Mouse (Mus musculus): ENCODE results near the gene Gdpd5. TPM values are rescaled to one million over a fixed set of nuclear protein-coding genes. Genes with fewer than 3 reads are reported as not detected.

Gene Gdpd5
- polyA plus RNA-seq, 1 experiment from 2014 or later = 24.9 TPM

DNA sequence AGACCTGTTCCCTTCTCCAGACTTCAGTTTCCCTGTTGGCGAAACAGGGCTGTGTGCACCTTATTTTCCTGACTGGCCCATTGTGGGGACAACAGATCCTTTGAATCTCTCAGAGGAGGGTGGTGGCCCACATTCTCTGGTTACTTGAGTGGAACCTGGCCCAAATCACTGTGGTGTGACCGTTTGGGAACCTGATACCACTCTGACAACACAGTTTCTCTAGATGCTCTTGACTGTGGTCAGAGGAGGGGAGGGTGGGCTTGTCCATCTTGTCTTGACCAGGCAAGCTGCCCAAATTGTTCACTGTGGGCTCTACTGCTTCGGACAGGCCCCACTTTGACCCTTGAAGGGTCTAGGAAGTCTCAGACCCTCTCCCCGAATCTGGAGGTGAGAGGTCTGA, 72.8 kb downstream of the Gdpd5 start:
- peaks cover 8 to 9% of the 10 kb centered on the region in 2 experiments for H3K4me1 ChIP-seq (ENCODE audit: control insufficient read depth in 2 of 2, insufficient read depth in 2 of 2, low read length in 2 of 2)
- H3K4me2 ChIP-seq (ENCODE audit: low read length) = no peak overlapping the region
- H3K9me3 ChIP-seq (ENCODE audit: control insufficient read depth, low read length) = no peaks in the 10 kb centered on the region
- WGBS = 80% methylated on average over 4 of the region's 4 CpGs
- H3K27me3 ChIP-seq (ENCODE audit: control insufficient read depth, insufficient read depth, low read length) = no peaks in the 10 kb centered on the region
- no peak overlapping the region for H3K9ac ChIP-seq (ENCODE audit: low read length)
- no peak overlapping the region for H3K27ac ChIP-seq (replicated peaks in 1 of 2; ENCODE audit: control insufficient read depth in 1 of 2, insufficient read depth in 1 of 2, low read depth in 2 of 2, low read length in 2 of 2)
- no peak for ATAC-seq (ENCODE audit: insufficient number of reproducible peaks, insufficient read depth, low FRiP score, low read depth)
- H3K36me3 ChIP-seq (ENCODE audit: control insufficient read depth, insufficient read depth, low read length) = peaks cover 31% of the 10 kb centered on the region
- no peak overlapping the region for H3K4me3 ChIP-seq (ENCODE audit: control insufficient read depth in 1 of 2, insufficient read depth in 1 of 2, low read depth in 1 of 2, low read length in 2 of 2)

DNA sequence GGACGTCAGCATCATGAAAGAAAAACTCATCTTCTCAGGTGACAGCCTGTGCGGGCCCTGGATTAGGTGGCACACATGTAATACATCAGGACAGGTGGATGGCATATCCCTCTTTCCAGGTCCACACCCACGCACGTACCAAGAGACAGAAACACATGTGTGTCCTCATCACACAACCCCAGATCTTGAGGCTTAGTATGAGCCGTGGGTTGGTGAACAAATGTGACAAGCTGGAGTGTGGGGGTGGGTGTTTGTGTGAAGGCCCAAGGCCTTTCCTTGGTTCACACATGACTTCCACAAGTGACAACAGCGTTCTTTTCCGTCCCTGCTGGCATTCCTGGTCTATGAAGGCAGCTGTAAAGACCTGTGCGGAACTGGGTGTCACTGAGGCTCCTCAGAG, 77.6 kb downstream of the Gdpd5 start:
- Histone ChIP-seq H3K36me3 (ENCODE audit: control insufficient read depth, insufficient read depth, low read length) (peaks cover 53% of the 10 kb centered on the region), H3K9ac (ENCODE audit: low read length) (no peak overlapping the region), H3K4me3 (ENCODE audit: control insufficient read depth in 1 of 2, insufficient read depth in 1 of 2, low read depth in 1 of 2, low read length in 2 of 2) (no peak overlapping the region), H3K9me3 (ENCODE audit: control insufficient read depth, low read length) (0 out of 2 replicates have a peak, but pooled peaks cover 2% of the 10 kb centered on the region), H3K27me3 (ENCODE audit: control insufficient read depth, insufficient read depth, low read length) (no peaks in the 10 kb centered on the region), H3K4me2 (ENCODE audit: low read length) (no peak overlapping the region), H3K4me1 (ENCODE audit: control insufficient read depth in 2 of 2, insufficient read depth in 2 of 2, low read length in 2 of 2) (no peaks in the 10 kb centered on the region), H3K27ac (replicated peaks in 1 of 2; ENCODE audit: control insufficient read depth in 1 of 2, insufficient read depth in 1 of 2, low read depth in 2 of 2, low read length in 2 of 2) (no peak overlapping the region)
- ATAC-seq (ENCODE audit: insufficient number of reproducible peaks, insufficient read depth, low FRiP score, low read depth) = no peak
- 86% methylated on average over 8 of the region's 8 CpGs for WGBS

DNA sequence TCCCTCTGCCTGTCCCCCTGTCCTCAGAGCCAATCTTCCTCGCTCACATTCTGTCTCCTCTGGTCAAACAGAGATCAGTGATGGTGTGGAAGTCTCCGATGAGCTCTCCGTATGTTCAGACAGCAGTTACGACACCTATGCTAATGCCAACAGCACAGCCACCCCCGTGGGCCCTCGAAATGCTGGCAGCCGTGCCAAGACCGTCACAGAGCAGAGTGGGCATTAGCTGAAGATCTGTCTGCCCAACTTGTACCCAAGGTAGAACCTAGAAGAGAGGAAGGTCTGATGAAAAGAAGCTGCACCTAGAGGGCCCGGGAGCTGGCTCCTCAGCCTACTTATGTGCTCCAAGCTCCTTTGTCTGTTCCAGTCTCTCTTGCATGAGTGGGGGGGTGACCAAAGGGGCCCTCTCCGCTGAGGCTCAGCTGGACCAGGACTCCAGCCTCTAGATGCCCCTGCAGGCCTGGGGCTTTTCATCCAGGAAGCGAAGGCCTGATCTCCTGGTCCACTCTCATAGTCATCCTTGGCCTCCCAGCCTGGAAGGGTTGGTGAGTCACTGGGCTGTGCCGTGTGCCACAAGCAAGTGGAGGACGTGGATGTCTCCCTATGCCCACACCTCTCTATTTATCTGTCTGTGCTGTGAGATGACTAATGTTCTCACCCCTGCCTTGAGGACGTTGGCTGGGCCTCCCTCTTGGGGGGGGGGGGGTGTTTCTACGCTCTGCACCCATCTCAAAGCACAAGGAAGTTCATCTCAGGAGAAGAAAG, 78.9 kb downstream of the Gdpd5 start:
- 86% methylated on average over 15 of the region's 15 CpGs for WGBS
- peaks cover 45% of the 10 kb centered on the region for H3K36me3 ChIP-seq (ENCODE audit: control insufficient read depth, insufficient read depth, low read length)
- no peak overlapping the region for H3K9ac ChIP-seq (ENCODE audit: low read length)
- no peak overlapping the region for H3K4me3 ChIP-seq (ENCODE audit: control insufficient read depth in 1 of 2, insufficient read depth in 1 of 2, low read depth in 1 of 2, low read length in 2 of 2)
- H3K9me3 ChIP-seq (ENCODE audit: control insufficient read depth, low read length) = 0 out of 2 replicates have a peak, but pooled peaks cover 2% of the 10 kb centered on the region
- no peaks in the 10 kb centered on the region for H3K4me1 ChIP-seq (ENCODE audit: control insufficient read depth in 2 of 2, insufficient read depth in 2 of 2, low read length in 2 of 2)
- no peak for ATAC-seq (ENCODE audit: insufficient number of reproducible peaks, insufficient read depth, low FRiP score, low read depth)
- H3K27ac ChIP-seq (replicated peaks in 1 of 2; ENCODE audit: control insufficient read depth in 1 of 2, insufficient read depth in 1 of 2, low read depth in 2 of 2, low read length in 2 of 2) = no peak overlapping the region
- H3K4me2 ChIP-seq (ENCODE audit: low read length) = no peak overlapping the region
- H3K27me3 ChIP-seq (ENCODE audit: control insufficient read depth, insufficient read depth, low read length) = no peaks in the 10 kb centered on the region

DNA sequence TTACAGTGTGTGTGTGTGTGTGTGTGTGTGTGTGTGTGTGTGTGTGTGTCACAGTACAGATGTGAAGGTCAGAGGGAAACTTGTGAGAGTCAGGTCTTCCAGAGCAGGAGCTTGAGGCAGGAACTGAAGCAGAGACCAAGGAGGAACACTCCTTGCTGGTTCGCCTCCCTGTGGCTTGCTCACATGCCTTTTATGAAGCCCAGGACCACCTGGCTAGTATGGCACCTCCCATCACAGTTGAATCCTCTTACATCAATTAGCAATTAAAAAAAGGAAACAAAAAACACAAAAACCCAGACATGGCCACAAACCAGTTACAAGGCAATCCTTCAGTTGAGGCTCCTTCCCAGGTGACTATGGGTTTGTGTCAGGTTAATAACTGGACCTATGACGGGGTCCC, 81.9 kb downstream of the Gdpd5 start:
- no peak overlapping the region for H3K4me2 ChIP-seq (ENCODE audit: low read length)
- H3K27ac ChIP-seq (replicated peaks in 1 of 2; ENCODE audit: control insufficient read depth in 1 of 2, insufficient read depth in 1 of 2, low read depth in 2 of 2, low read length in 2 of 2) = no peak overlapping the region
- H3K36me3 ChIP-seq (ENCODE audit: control insufficient read depth, insufficient read depth, low read length) = peaks cover 38% of the 10 kb centered on the region
- no peak overlapping the region for H3K9ac ChIP-seq (ENCODE audit: low read length)
- no peak for ATAC-seq (ENCODE audit: insufficient number of reproducible peaks, insufficient read depth, low FRiP score, low read depth)
- 0 out of 2 replicates have a peak, but pooled peaks cover 2% of the 10 kb centered on the region for H3K9me3 ChIP-seq (ENCODE audit: control insufficient read depth, low read length)
- H3K4me3 ChIP-seq (ENCODE audit: control insufficient read depth in 1 of 2, insufficient read depth in 1 of 2, low read depth in 1 of 2, low read length in 2 of 2) = no peak overlapping the region
- WGBS = 77% methylated on average over 2 of the region's 2 CpGs
- no peaks in the 10 kb centered on the region for H3K27me3 ChIP-seq (ENCODE audit: control insufficient read depth, insufficient read depth, low read length)
- H3K4me1 ChIP-seq (ENCODE audit: control insufficient read depth in 2 of 2, insufficient read depth in 2 of 2, low read length in 2 of 2) = peaks cover 16 to 20% of the 10 kb centered on the region in 2 experiments

DNA sequence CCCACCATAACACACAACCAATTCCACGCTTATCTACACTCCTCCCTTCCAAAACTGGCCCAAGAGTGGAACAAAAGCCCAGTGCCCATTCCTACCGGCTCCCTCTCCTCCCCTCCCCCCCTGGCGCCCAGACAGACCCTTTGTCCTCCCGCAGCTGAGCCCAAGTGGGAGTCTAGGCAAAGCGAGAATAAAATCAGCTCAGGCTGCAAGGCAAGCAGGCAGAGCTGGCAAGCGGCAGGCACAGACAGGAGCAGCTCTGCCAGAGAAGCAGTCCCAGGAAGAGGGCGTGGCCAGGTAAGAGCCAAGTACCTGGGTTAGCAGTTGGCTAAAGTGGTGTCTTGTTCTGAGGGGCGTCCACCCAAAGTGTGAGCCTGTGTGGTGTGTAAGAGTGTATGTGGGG, 84.6 kb downstream of the Gdpd5 start, which contains the start of gene Klhl35:
Gene Klhl35 (plus strand): TSS at position 194 of the 400 bp plus-strand sequence.
- Histone ChIP-seq H3K4me1 (ENCODE audit: control insufficient read depth in 2 of 2, insufficient read depth in 2 of 2, low read length in 2 of 2) (peaks cover 18 to 29% of the 10 kb centered on the region in 2 experiments), H3K9ac (ENCODE audit: low read length) (peak within 1 kb of the TSS; percentile 16; the same call in 1 of the 2 replicates), H3K36me3 (ENCODE audit: control insufficient read depth, insufficient read depth, low read length) (peaks cover 11% of the 10 kb centered on the region), H3K9me3 (ENCODE audit: control insufficient read depth, low read length) (0 out of 2 replicates have a peak, but pooled peaks cover 2% of the 10 kb centered on the region), H3K4me2 (ENCODE audit: low read length) (peak within 1 kb of the TSS; percentile 24), H3K4me3 (ENCODE audit: control insufficient read depth in 1 of 2, insufficient read depth in 1 of 2, low read depth in 1 of 2, low read length in 2 of 2) (no peak within 1 kb of the TSS), H3K27ac (replicated peaks in 1 of 2; ENCODE audit: control insufficient read depth in 1 of 2, insufficient read depth in 1 of 2, low read depth in 2 of 2, low read length in 2 of 2) (peak within 1 kb of the TSS in 1 of 2 experiments; percentile 24; a peak in 1 of 4 replicates), H3K27me3 (ENCODE audit: control insufficient read depth, insufficient read depth, low read length) (no peaks in the 10 kb centered on the region)
- 23% methylated on average over 8 of the region's 8 CpGs for WGBS
- no peak for ATAC-seq (ENCODE audit: insufficient number of reproducible peaks, insufficient read depth, low FRiP score, low read depth)

DNA sequence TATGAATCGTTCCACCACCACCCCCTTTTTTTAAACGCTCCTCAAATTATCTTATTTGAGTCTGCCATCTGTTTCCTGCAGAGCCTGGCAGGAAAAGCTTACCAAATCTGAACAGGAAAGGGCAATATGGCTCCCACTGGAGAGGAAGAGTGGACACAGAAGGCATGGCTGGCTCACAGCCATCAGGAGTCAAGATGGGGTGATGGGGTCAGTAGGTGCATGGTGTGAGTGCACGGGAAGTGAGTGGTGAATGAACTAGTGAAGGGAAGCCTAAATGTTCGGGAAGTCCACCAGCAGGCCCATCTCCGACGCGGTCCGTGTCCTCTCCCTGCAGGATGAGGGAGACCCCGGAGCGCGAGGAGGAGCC, 86.7 kb downstream of the Gdpd5 start:
- H3K4me1 ChIP-seq (ENCODE audit: control insufficient read depth in 2 of 2, insufficient read depth in 2 of 2, low read length in 2 of 2) = peaks cover 18 to 29% of the 10 kb centered on the region in 2 experiments
- ATAC-seq (ENCODE audit: insufficient number of reproducible peaks, insufficient read depth, low FRiP score, low read depth) = peak; percentile 33; the same call in 1 of the 2 replicates
- peak overlapping the region; percentile 91 for H3K4me2 ChIP-seq (ENCODE audit: low read length)
- peak overlapping the region; percentile 77 to 94 for H3K27ac ChIP-seq (replicated peaks in 1 of 2; ENCODE audit: control insufficient read depth in 1 of 2, insufficient read depth in 1 of 2, low read depth in 2 of 2, low read length in 2 of 2)
- peak overlapping the region; percentile 81 for H3K9ac ChIP-seq (ENCODE audit: low read length)
- WGBS = 14% methylated on average over 11 of the region's 11 CpGs
- peak overlapping the region; percentile 46 to 53 for H3K4me3 ChIP-seq (ENCODE audit: control insufficient read depth in 1 of 2, insufficient read depth in 1 of 2, low read depth in 1 of 2, low read length in 2 of 2)
- H3K27me3 ChIP-seq (ENCODE audit: control insufficient read depth, insufficient read depth, low read length) = no peaks in the 10 kb centered on the region
- 0 out of 2 replicates have a peak, but pooled peaks cover 2% of the 10 kb centered on the region for H3K9me3 ChIP-seq (ENCODE audit: control insufficient read depth, low read length)
- peaks cover 10% of the 10 kb centered on the region for H3K36me3 ChIP-seq (ENCODE audit: control insufficient read depth, insufficient read depth, low read length)

DNA sequence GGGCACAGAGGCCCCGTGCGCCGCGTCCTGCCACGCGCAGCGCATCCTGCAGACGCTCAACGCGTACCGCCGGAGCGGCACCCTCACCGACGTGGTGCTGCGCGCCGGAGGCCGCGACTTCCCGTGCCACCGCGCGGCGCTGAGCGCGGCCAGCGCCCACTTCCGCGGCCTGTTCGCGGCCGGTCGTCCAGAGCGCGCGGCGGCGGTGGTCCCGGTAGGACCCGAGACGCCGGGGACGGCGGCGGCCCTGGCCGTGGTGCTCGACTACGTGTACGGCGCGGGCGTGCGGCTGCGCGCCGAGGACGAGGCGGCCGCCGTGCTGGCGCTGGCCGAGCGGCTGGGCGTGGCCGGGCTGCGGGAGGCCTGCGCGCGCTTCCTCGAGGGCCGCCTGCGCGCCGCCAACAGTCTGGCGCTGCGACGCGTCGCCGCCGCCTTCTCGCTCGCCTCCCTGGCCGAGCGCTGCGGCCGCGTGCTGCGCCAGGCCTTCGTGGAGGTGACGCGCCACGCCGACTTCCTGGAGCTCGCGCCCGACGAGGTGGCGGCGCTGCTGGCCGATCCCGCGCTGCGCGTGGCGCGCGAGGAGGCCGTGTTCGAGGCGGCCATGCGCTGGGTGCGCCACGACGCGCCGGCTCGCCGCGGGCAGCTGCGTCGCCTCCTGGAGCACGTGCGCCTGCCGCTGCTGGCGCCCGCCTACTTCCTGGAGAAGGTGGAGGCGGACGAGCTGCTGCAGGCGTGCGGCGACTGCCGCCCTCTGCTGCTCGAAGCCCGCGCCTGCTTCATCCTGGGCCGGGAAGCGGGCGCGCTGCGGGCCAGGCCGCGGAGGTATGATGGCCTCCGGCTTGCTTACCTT, 87.3 kb downstream of the Gdpd5 start:
- Histone ChIP-seq H3K4me3 (ENCODE audit: control insufficient read depth in 1 of 2, insufficient read depth in 1 of 2, low read depth in 1 of 2, low read length in 2 of 2) (peak overlapping the region; percentile 46 to 53), H3K27ac (replicated peaks in 1 of 2; ENCODE audit: control insufficient read depth in 1 of 2, insufficient read depth in 1 of 2, low read depth in 2 of 2, low read length in 2 of 2) (peak overlapping the region; percentile 77 to 94), H3K4me1 (ENCODE audit: control insufficient read depth in 2 of 2, insufficient read depth in 2 of 2, low read length in 2 of 2) (peaks cover 18 to 29% of the 10 kb centered on the region in 2 experiments), H3K9ac (ENCODE audit: low read length) (peak overlapping the region; percentile 81), H3K4me2 (ENCODE audit: low read length) (peak overlapping the region; percentile 91), H3K9me3 (ENCODE audit: control insufficient read depth, low read length) (0 out of 2 replicates have a peak, but pooled peaks cover 2% of the 10 kb centered on the region), H3K36me3 (ENCODE audit: control insufficient read depth, insufficient read depth, low read length) (peaks cover 16% of the 10 kb centered on the region), H3K27me3 (ENCODE audit: control insufficient read depth, insufficient read depth, low read length) (no peaks in the 10 kb centered on the region)
- ATAC-seq (ENCODE audit: insufficient number of reproducible peaks, insufficient read depth, low FRiP score, low read depth) = peak; percentile 51
- under 1% methylated on average over 127 of the region's 145 CpGs for WGBS
